Mouse (Mus musculus) kidney, postnatal 0 days (tissue): ENCODE results near the gene Hist2h3c2. TPM values are rescaled to one million over a fixed set of nuclear protein-coding genes. Genes with fewer than 3 reads are reported as not detected.
"Not testable (repeated sequence)": the region's sequence is repeated elsewhere in the genome, so short reads cannot be mapped to it uniquely, and the experiment has no call there.

ENCODE experiments used
- ATAC-seq: fragments of 200-750 bp; cut with Nextera tagmentation; replicated peaks from 2 replicates; pipeline ENCODE4 v1.8.0; 2017; ENCODE audit warnings: low read depth, moderate number of reproducible peaks, moderate TSS enrichment, moderate library complexity; ENCODE audit not compliant: low FRiP score
- DNase-seq: peaks from one replicate; pipeline ENCODE4 v3.0.0-alpha.2; 2016; ENCODE audit warnings: low spot score
- H3K27ac ChIP-seq: fragments of 300-500 bp; sonication (generic); 2 replicates; pipeline ENCODE4 v1.5.1; 2014; ENCODE audit warnings: mild to moderate bottlenecking
- H3K27me3 ChIP-seq: fragments of 300-500 bp; sonication (generic); 2 replicates; pipeline ENCODE4 v1.6.1; 2014; ENCODE audit warnings: low read length, mixed read lengths; ENCODE audit not compliant: insufficient read depth
- H3K36me3 ChIP-seq: fragments of 300-500 bp; sonication (generic); 2 replicates; pipeline ENCODE4 v1.6.1; 2014; ENCODE audit warnings: low read length, mixed read lengths; ENCODE audit not compliant: insufficient read depth
- H3K4me1 ChIP-seq: fragments of 300-500 bp; sonication (generic); replicated peaks from 2 replicates; pipeline ENCODE4 v1.6.1; 2014; ENCODE audit warnings: antibody characterized with exemption, low read length, mixed read lengths; ENCODE audit not compliant: insufficient read depth
- H3K4me2 ChIP-seq: fragments of 300-500 bp; sonication (generic); 2 replicates; pipeline ENCODE4 v1.6.1; 2014; ENCODE audit warnings: mild to moderate bottlenecking, low read length, moderate library complexity, mixed read lengths
- H3K4me3 ChIP-seq: fragments of 300-500 bp; sonication (generic); replicated peaks from 2 replicates; pipeline ENCODE4 v1.5.1; 2014; ENCODE audit warnings: low read depth, low read length
- H3K9ac ChIP-seq: fragments of 300-500 bp; sonication (generic); 2 replicates; pipeline ENCODE4 v1.6.1; 2014; ENCODE audit warnings: low read depth, low read length
- H3K9me3 ChIP-seq: fragments of 300-500 bp; sonication (generic); replicated peaks from 2 replicates; pipeline ENCODE4 v1.6.1; 2016; ENCODE audit warnings: low read length, inconsistent platforms, mixed read lengths
- CTCF ChIP-seq: IDR thresholded peaks from 2 replicates; pipeline ENCODE4 v1.5.1; 2016; ENCODE audit warnings: antibody characterized with exemption, low read depth, mild to moderate bottlenecking, moderate library complexity
- WGBS: fragments of 180-500 bp; shearing (Covaris S2); extraction: QIAGEN DNeasy Blood & Tissue Kit; methylation state at CpG from one replicate; pipeline ENCODE4 v1.1.7; 2014; 5-methylcytosine and 5-hydroxymethylcytosine counted together
- polyA plus RNA-seq: library from polyadenylated mRNA; unstranded; fragments of >200 nt; fragmentation: Nextera tagmentation; extraction: Ambion mirVana; gene quantifications from 2 replicates; pipeline ENCODE4 v1.2.1, GENCODE M21; 2015

The Hist2h3c2 gene
- 2.1 and 2.3 TPM in 2 replicates for polyA plus RNA-seq

DNA sequence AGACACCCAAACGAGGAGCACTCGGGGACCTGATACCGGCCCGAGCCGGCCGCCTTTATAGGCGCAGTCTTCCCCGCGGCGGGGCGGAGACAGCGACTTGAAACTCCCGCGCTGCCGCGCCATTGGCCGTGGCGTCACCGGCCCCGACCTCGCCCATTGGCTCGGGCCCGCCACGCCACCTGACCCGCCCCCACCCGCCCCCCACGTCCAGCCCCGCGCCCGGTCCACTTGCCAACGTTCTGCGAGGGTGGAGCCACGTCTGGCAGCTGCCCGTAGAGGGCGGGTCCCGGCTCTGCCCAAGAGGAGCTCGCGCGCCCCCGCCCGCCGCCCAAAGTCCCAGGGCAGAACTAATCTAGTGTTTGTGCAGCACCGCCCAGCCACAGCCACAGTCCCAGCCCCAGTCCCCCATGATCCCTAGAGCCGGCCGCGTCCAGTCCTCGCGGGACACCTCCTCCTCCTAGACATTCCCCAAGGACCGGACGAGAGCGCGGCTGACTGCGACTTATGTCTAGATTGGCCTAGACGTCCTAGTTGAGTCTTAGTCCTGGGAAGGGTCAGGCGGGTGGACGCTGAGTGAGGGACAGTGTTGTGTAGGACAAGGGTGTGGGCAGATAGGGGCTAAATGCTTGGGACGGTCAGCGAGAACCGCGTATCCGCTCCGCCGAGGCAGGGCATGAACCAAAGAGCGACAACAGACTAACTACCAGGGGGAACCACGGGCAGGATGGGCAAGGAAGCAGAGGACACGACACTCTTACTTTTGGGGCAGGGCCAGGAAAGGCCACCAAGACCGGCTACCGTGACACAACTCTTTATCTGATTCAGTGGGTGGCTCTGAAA lies at the start of gene Hist2h3c2:
Hist2h3c2 (minus strand) TSS at position 174 of the 840 bp plus-strand sequence.
- not testable (repeated sequence) for DNase-seq, H3K9me3 ChIP-seq, H3K27me3 ChIP-seq, H3K36me3 ChIP-seq
- Histone ChIP-seq H3K4me2 (peak within 1 kb of the TSS; percentile 49), H3K27ac (peak within 1 kb of the TSS; percentile 82), H3K4me3 (peak within 1 kb of the TSS; percentile 31), H3K9ac (peak within 1 kb of the TSS; percentile 58), H3K4me1 (peaks cover 15% of the 10 kb centered on the region)
- ATAC-seq, result peak; percentile 92
- 1% methylated on average over 16 of the region's 68 CpGs for WGBS

- peaks cover 12% of the 10 kb centered on the region; the same call in 1 of the 2 replicates for H3K27me3 ChIP-seq
- ATAC-seq, H3K4me2 ChIP-seq, H3K4me3 ChIP-seq, H3K36me3 ChIP-seq, H3K27ac ChIP-seq, H3K9me3 ChIP-seq, H3K4me1 ChIP-seq, DNase-seq, H3K9ac ChIP-seq: not testable (repeated sequence)
- WGBS, result 88% methylated on average over 11 of the region's 11 CpGs
- peak; percentile 78 for TF ChIP-seq CTCF
Measured at GRCm38 (mm10) chr3:96287334-96287733, 48.4 kb upstream of the Hist2h3c2 start.

DNA sequence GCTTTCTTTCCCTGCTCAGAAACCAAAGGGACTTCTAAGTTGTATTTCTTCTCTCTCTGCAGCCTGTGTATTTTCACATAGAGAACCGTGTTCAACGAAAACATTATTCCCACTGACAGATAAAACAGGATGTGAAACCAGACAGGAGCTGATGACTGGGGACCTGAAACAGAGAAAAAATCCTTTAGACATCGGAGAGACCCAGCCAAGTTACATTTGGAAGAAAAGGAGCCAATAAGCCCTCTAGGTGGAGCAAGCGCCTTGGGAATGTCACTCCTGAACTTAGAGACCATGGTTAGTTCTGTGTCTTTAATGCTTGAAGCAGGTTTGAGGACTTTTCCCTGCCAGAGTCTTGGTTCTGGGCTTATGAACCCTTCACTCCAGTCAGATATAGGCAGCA lies 45.5 kb upstream of the Hist2h3c2 start:
- Histone ChIP-seq H3K9ac (no peak overlapping the region), H3K4me3 (no peak overlapping the region), H3K36me3 (no peaks in the 10 kb centered on the region), H3K9me3 (no peaks in the 10 kb centered on the region), H3K27ac (no peak overlapping the region), H3K4me2 (peak overlapping the region; percentile 30; the same call in 1 of the 2 replicates), H3K27me3 (peaks cover 12% of the 10 kb centered on the region; the same call in 1 of the 2 replicates), H3K4me1 (no peaks in the 10 kb centered on the region)
- ATAC-seq (no peak), DNase-seq (peak; percentile 86)
- TF ChIP-seq CTCF, result peak; percentile 84
- 11% methylated on average over 4 of the region's 4 CpGs for WGBS

GRCm38 (mm10) chr3:96280660-96281059 lies 41.7 kb upstream of the Hist2h3c2 start:
- no peak overlapping the region for H3K27ac ChIP-seq
- H3K4me3 ChIP-seq, result no peak overlapping the region
- H3K36me3 ChIP-seq, result no peaks in the 10 kb centered on the region
- TF ChIP-seq CTCF, result peak; percentile 32; the same call in 1 of the 2 replicates
- DNase-seq, result no peak
- 61% methylated on average over 6 of the region's 6 CpGs for WGBS
- H3K4me1 ChIP-seq, result no peaks in the 10 kb centered on the region
- ATAC-seq, result no peak
- no peaks in the 10 kb centered on the region for H3K9me3 ChIP-seq
- H3K9ac ChIP-seq, result no peak overlapping the region
- peaks cover 12% of the 10 kb centered on the region; the same call in 1 of the 2 replicates for H3K27me3 ChIP-seq
- no peak overlapping the region for H3K4me2 ChIP-seq

- Histone ChIP-seq H3K4me1 (no peaks in the 10 kb centered on the region), H3K36me3 (no peaks in the 10 kb centered on the region), H3K9ac (peak overlapping the region; percentile 59), H3K27ac (peak overlapping the region; percentile 65), H3K27me3 (peaks cover 3% of the 10 kb centered on the region; the same call in 1 of the 2 replicates), H3K4me3 (peak overlapping the region; percentile 44), H3K4me2 (peak overlapping the region; percentile 81), H3K9me3 (no peaks in the 10 kb centered on the region)
- under 1% methylated on average over 49 of the region's 49 CpGs for WGBS
- TF ChIP-seq CTCF, result peak; percentile 79
- DNase-seq, result peak; percentile 96
- ATAC-seq, result peak; percentile 84
Measured at GRCm38 (mm10) chr3:96277800-96278624, 39.1 kb upstream of the Hist2h3c2 start.

- H3K4me1 ChIP-seq, result no peaks in the 10 kb centered on the region
- TF ChIP-seq CTCF, result no peak; the same call in 1 of the 2 replicates
- H3K9ac ChIP-seq, result peak overlapping the region; percentile 59
- H3K9me3 ChIP-seq, result no peaks in the 10 kb centered on the region
- peak; percentile 68 for DNase-seq
- peak overlapping the region; percentile 81 for H3K4me2 ChIP-seq
- no peaks in the 10 kb centered on the region for H3K27me3 ChIP-seq
- H3K36me3 ChIP-seq, result no peaks in the 10 kb centered on the region
- peak overlapping the region; percentile 60; the same call in 1 of the 2 replicates for H3K27ac ChIP-seq
- 20% methylated on average over 8 of the region's 8 CpGs for WGBS
- ATAC-seq, result no peak
- peak overlapping the region; percentile 44 for H3K4me3 ChIP-seq
Measured at GRCm38 (mm10) chr3:96277428-96277799, 38.5 kb upstream of the Hist2h3c2 start.
